Mouse (Mus musculus) thymus, postnatal 25 days (tissue): Measurements from ENCODE around the gene Zer1.

Experiments used
- DNase-seq: peaks from one replicate; pipeline ENCODE4 v3.0.0; 2022

Zer1 gene

DNA sequence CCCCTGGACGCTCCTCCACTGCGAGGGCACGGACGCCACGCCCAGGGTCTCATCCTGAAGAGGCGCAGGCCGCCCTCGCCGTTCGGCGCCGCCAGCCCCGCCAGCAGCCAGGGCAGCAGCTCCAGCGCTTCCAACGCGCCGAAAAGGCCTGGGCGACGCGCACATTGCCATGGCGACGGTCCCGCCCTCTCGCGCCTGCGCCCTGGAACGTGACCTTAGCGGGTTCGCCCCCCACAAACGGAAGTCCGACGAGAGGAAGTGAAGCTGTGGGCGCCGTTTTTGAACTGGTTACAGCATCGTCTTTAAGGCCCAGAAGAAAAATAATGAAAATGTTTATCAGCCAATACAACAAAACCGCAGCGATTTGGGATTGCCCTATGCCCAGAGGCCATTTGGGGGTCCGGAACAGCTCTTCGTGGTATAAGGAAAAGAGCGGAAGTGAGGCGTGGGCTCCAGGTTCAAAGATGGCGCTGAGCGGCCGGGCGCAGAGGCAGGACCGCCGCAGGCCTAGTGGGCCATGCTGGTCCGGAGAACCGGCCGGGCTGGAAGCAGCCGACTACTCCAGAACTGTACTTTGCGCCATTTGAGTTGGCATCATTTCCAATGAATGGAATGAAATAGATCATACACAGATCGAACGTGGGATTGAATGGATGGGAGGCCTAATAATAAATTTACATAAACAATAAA is 75.5 kb downstream of the Zer1 start, which contains the start of gene Wdr34:
TSS of gene Wdr34 (minus strand) at position 183 of the 690 bp plus-strand sequence.
- DNase-seq: peak; percentile 99

DNA sequence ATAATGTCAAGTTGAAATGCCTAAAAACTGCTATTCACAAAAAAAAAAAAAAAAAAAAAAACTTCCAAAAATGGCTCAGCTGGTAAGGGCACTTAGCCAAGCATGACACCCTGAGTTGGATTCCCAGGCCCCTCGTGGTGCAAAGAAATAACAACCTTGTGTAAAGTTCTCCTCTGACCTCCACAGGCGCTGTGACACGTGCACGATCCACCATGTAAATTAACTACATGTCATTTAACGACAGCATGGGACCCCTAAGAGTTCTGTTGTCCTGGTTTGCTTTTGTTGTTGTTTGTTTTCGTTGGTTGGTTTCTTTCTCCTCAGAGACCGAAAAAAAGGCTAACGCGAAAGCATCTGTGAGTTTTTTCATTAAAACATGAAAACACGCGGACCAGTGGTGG is 76.3 kb downstream of the Zer1 start:
- no peak for DNase-seq
